Mouse (Mus musculus): Measurements from ENCODE around the gene Hmgb1. TPM values are rescaled to one million over a fixed set of nuclear protein-coding genes. Genes with fewer than 3 reads are reported as not detected.

Hmgb1 gene
- total and polyA plus RNA-seq, 3 experiments = 227 to 899 (median 288) TPM

- H3K36me3 ChIP-seq (replicated peaks in 1 of 2; ENCODE audit: control insufficient read depth in 1 of 2, insufficient read depth in 1 of 2, low read length in 1 of 2) = no peaks in the 10 kb centered on the region
- no peak for DNase-seq (ENCODE audit: extremely low read depth)
- no peak overlapping the region for H3K4me2 ChIP-seq (ENCODE audit: insufficient read depth, low read depth, poor library complexity, severe bottlenecking)
- peak overlapping the region in 1 of 3 experiments; percentile 3 for H3K4me3 ChIP-seq (replicated peaks in 1 of 3; ENCODE audit: low read depth in 2 of 3, low read length in 2 of 3, poor library complexity in 1 of 3)
- H3K4me1 ChIP-seq (ENCODE audit: control insufficient read depth in 1 of 2, insufficient read depth in 2 of 2) = peaks cover 14 to 38% of the 10 kb centered on the region in 2 experiments
- peaks cover 8% of the 10 kb centered on the region for H3K9me3 ChIP-seq (replicated peaks; ENCODE audit: low read length)
- no peaks in the 10 kb centered on the region for H3K27me3 ChIP-seq (replicated peaks)
- dilution Hi-C loops (cut with MboI; ENCODE audit: extremely low pct_ligation_motif_present, extremely low pct_unique_long_range_greater_than_20kb, low sequenced_read_pairs) (no loop called here), in situ Hi-C loops (cut with MboI; ENCODE audit: low pct_ligation_motif_present, low pct_unique_long_range_greater_than_20kb, low sequenced_read_pairs) (no loop called here)
- H3K9ac ChIP-seq (ENCODE audit: insufficient read depth, low read depth) = 0 out of 2 replicates have a peak overlapping the region, but pooled peaks have one; percentile 17
- H3K79me2 ChIP-seq (replicated peaks; ENCODE audit: control insufficient read depth, extremely low read depth, insufficient read depth, poor library complexity, severe bottlenecking) = no peaks in the 10 kb centered on the region
- H3K27ac ChIP-seq (ENCODE audit: insufficient read depth, low read depth) = peak overlapping the region; percentile 35; the same call in 1 of the 2 replicates
- no peak for TF ChIP-seq E2F4 (IDR thresholded peaks at IDR 0.05; ENCODE audit: insufficient replicate concordance, low read depth, low read length)
- no peak for TF ChIP-seq PAX5 (IDR thresholded peaks at IDR 0.05; ENCODE audit: low read length)
- no peak for TF ChIP-seq ETS1 (conservative IDR thresholded peaks at IDR 0.05; ENCODE audit: low read depth, low read length)
- TF ChIP-seq TBP (conservative IDR thresholded peaks at IDR 0.05; ENCODE audit: low read depth, low read length) = no peak
- TF ChIP-seq NRF1 (IDR thresholded peaks at IDR 0.05; ENCODE audit: low read depth, low read length) = no peak
- TF ChIP-seq USF1 (IDR thresholded peaks at IDR 0.05; ENCODE audit: low read depth, low read length) = no peak
- TF ChIP-seq CTCF (conservative IDR thresholded peaks at IDR 0.05 in 1 of 2, IDR thresholded peaks at IDR 0.05 in 1 of 2; ENCODE audit: low read depth in 2 of 2, low read length in 2 of 2) = peak in 1 of 2 experiments; percentile 36; a peak in 2 of 4 replicates
- no peak for TF ChIP-seq IRF4 (IDR thresholded peaks at IDR 0.05; ENCODE audit: low read depth, low read length)
- no peak for TF ChIP-seq CHD1 (IDR thresholded peaks at IDR 0.05; ENCODE audit: low read depth, low read length)
- TF ChIP-seq RAD21 (IDR thresholded peaks at IDR 0.05; ENCODE audit: low read depth, low read length) = peak; percentile 0
- no peak for TF ChIP-seq MXI1 (IDR thresholded peaks at IDR 0.05; ENCODE audit: low read depth, low read length)
- no peak for TF ChIP-seq MAFK (IDR thresholded peaks at IDR 0.05; ENCODE audit: insufficient replicate concordance, low read length)
- no peak for TF ChIP-seq UBTF (IDR thresholded peaks at IDR 0.05; ENCODE audit: low read depth, low read length)
- TF ChIP-seq EP300 (IDR thresholded peaks at IDR 0.05; ENCODE audit: low read length) = no peak
- TF ChIP-seq MAX (IDR thresholded peaks at IDR 0.05; ENCODE audit: low read length) = no peak
- TF ChIP-seq MEF2A (IDR thresholded peaks at IDR 0.05; ENCODE audit: borderline replicate concordance, low read depth, low read length) = no peak
- TF ChIP-seq SIN3A (IDR thresholded peaks at IDR 0.05; ENCODE audit: low read length) = no peak
- no peak for TF ChIP-seq JUN (IDR thresholded peaks at IDR 0.05; ENCODE audit: insufficient read depth, low read depth, low read length)
- no peak for TF ChIP-seq ZC3H11A (IDR thresholded peaks at IDR 0.05; ENCODE audit: low read depth, low read length)
- no peak for TF ChIP-seq ZMIZ1 (IDR thresholded peaks at IDR 0.05; ENCODE audit: low read depth, low read length)
- TF ChIP-seq HCFC1 (IDR thresholded peaks at IDR 0.05; ENCODE audit: low read depth, low read length) = no peak
- no peak for TF ChIP-seq ZKSCAN1 (IDR thresholded peaks at IDR 0.05; ENCODE audit: borderline replicate concordance, low read depth, low read length)
- TF ChIP-seq ELF1 (IDR thresholded peaks at IDR 0.05; ENCODE audit: low read depth, low read length) = no peak
- TF ChIP-seq MAZ (IDR thresholded peaks at IDR 0.05; ENCODE audit: low read depth, low read length) = no peak
- no peak for TF ChIP-seq RCOR1 (conservative IDR thresholded peaks at IDR 0.05; ENCODE audit: low read depth, low read length)
- peak; percentile 31; the same call in 1 of the 2 replicates for TF ChIP-seq SMC3 (IDR thresholded peaks at IDR 0.05; ENCODE audit: low read depth, low read length)
Measured at GRCm38 (mm10) chr5:149097841-149098240, 86.4 kb downstream of the Hmgb1 start.

All from CH12.LX (cell line).